16 mouse cellular contexts compared by ENCODE assay signal in the genomic region with DNA sequence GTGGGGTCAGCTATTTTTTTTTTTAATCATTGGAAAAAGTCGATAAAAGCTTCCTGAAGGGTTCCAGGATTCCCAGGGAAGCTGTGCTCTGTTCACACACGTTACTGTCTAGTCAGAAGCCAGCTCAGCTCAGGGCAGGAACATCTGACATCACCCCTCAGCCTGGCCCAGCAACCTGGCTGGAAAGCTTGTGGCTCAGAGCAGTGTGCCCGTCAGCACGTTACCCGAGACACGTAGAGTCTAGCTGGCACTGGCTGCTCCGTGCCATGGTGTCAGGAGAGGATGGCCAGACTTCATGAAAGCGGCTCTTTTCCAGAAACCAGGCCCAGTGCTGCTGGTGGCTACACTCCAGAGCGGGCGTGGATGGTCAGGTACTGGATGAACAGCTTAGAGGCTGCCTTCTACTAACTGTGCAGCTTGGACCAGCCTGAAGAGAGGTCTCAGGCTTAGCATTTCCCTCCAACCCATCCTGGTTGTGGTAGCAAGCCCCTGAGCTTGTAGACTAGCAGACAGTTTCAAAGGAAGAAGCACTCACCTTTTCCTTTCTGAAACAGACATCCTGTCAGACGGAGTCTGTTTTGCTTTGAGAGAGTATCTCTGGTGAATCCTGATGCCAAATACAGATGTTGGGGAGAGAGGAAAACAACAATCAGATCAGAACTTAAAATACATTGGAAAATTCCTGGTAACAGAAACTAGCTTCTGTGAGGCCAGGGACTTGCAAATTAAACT.
DNase-seq lines count a peak whose midpoint lies in the region; ATAC-seq and TF ChIP-seq lines count a peak whose summit lies in the region.
"Had no signal": no experiment of that assay in that cellular context is flagged by ENCODE, and none has a peak within 500 bp of the region (broad histone marks: within the 10 kb centered on the region; RNA-seq: fewer than 3 reads in every experiment).

No protein-coding gene starts in this region.

- WGBS in heart, embryonic 14.5 days, result 56% methylated on average over 11 of the region's 11 CpGs
- WGBS in heart, embryonic 11.5 days (ENCODE audit: insufficient replicate concordance), result 72% methylated on average over 11 of the region's 11 CpGs

- H3K9ac ChIP-seq in heart, embryonic 14.5 days (ENCODE audit: low read length), result no peak overlapping the region
- no peak overlapping the region for H3K9ac ChIP-seq in heart, embryonic 11.5 days (ENCODE audit: low read depth, low read length)
- H3K9ac ChIP-seq: forebrain, embryonic 15.5 days; hindbrain, embryonic 15.5 days; liver, embryonic 14.5 days; neural tube, embryonic 13.5 days had no signal

- ATAC-seq in heart, embryonic 14.5 days (ENCODE audit: insufficient number of reproducible peaks, insufficient read depth, low FRiP score, low read depth), result peak; percentile 47; the same call in 1 of the 2 replicates
- no peak for ATAC-seq in heart, embryonic 11.5 days (replicated peaks; ENCODE audit: insufficient number of reproducible peaks, low FRiP score, low TSS enrichment)
- ATAC-seq in G1E (ENCODE audit: extremely low read depth, insufficient number of reproducible peaks, low FRiP score, poor library complexity, severe bottlenecking), result no peak
- ATAC-seq: forebrain, embryonic 15.5 days; lung, postnatal 0 days had no signal

- H3K4me3 ChIP-seq in heart, embryonic 14.5 days (ENCODE audit: control insufficient read depth in 1 of 2, insufficient read depth in 1 of 2, low read depth in 1 of 2, low read length in 2 of 2), result no peak overlapping the region
- no peak overlapping the region for H3K4me3 ChIP-seq in heart, embryonic 11.5 days (ENCODE audit: low read depth, low read length)
- H3K4me3 ChIP-seq in G1E (ENCODE audit: low read depth, low read length), result peak overlapping the region; percentile 24; the same call in 1 of the 2 replicates
- H3K4me3 ChIP-seq: forebrain, embryonic 15.5 days; hindbrain, embryonic 15.5 days; megakaryocyte, embryonic 14.5 days; neural tube, embryonic 13.5 days had no signal

- H3K4me1 ChIP-seq in heart, embryonic 14.5 days (ENCODE audit: control insufficient read depth in 2 of 2, insufficient read depth in 2 of 2, low read length in 2 of 2), result peaks cover 0 to 5% of the 10 kb centered on the region in 2 experiments; a peak in 1 of 4 replicates
- H3K4me1 ChIP-seq in heart, embryonic 11.5 days (ENCODE audit: control insufficient read depth, insufficient read depth, low read length), result no peaks in the 10 kb centered on the region
- H3K4me1 ChIP-seq in G1E (ENCODE audit: insufficient read depth, low read depth, low read length), result no peaks in the 10 kb centered on the region
- H3K4me1 ChIP-seq: forebrain, embryonic 15.5 days; hindbrain, embryonic 15.5 days; neural tube, embryonic 13.5 days had no signal

- no peaks in the 10 kb centered on the region for H3K36me3 ChIP-seq in heart, embryonic 14.5 days (ENCODE audit: control insufficient read depth, insufficient read depth, low read length)
- H3K36me3 ChIP-seq in heart, embryonic 11.5 days (ENCODE audit: control insufficient read depth, insufficient read depth, low read length), result no peaks in the 10 kb centered on the region
- H3K36me3 ChIP-seq in G1E (replicated peaks), result no peaks in the 10 kb centered on the region
- H3K36me3 ChIP-seq: forebrain, embryonic 15.5 days; hindbrain, embryonic 15.5 days; neural tube, embryonic 13.5 days had no signal

- TF ChIP-seq CTCF in G1E (IDR thresholded peaks at IDR 0.05; ENCODE audit: low read depth, low read length), result no peak

- no peak overlapping the region for H3K4me2 ChIP-seq in heart, embryonic 14.5 days (ENCODE audit: low read length)
- H3K4me2 ChIP-seq in heart, embryonic 11.5 days, result no peak overlapping the region
- H3K4me2 ChIP-seq: forebrain, embryonic 15.5 days; hindbrain, embryonic 15.5 days; neural tube, embryonic 13.5 days had no signal

- intact Hi-C loops in left cerebral cortex, postnatal 36 days (cut with DNase I), result no loop called here

- H3K27me3 ChIP-seq in heart, embryonic 14.5 days (ENCODE audit: control insufficient read depth, insufficient read depth, low read length), result no peaks in the 10 kb centered on the region
- H3K27me3 ChIP-seq in heart, embryonic 11.5 days (ENCODE audit: control insufficient read depth, insufficient read depth, low read length), result no peaks in the 10 kb centered on the region
- no peaks in the 10 kb centered on the region; the same call in 1 of the 2 replicates for H3K27me3 ChIP-seq in G1E (ENCODE audit: insufficient read depth, low read length)
- H3K27me3 ChIP-seq: forebrain, embryonic 15.5 days; hindbrain, embryonic 15.5 days; neural tube, embryonic 13.5 days had no signal

- H3K9me3 ChIP-seq in heart, embryonic 14.5 days (ENCODE audit: control insufficient read depth, low read length), result no peaks in the 10 kb centered on the region
- no peaks in the 10 kb centered on the region for H3K9me3 ChIP-seq in heart, embryonic 11.5 days (replicated peaks; ENCODE audit: control insufficient read depth, low read length)
- peaks cover 56% of the 10 kb centered on the region for H3K9me3 ChIP-seq in G1E (replicated peaks)
- H3K9me3 ChIP-seq: forebrain, embryonic 15.5 days; hindbrain, embryonic 15.5 days; megakaryocyte, embryonic 14.5 days; neural tube, embryonic 13.5 days had no signal

- DNase-seq in CD4-positive helper T cell, adult 2 months (ENCODE audit: low read depth, low spot score), result peak; percentile 27
- no peak for DNase-seq in G1E (ENCODE audit: low spot score)
- peak; percentile 12 for DNase-seq in gastrocnemius, postnatal 10 days
- no peak for DNase-seq in lung, postnatal 4 days
- DNase-seq in kidney, adult 18-20 months, result no peak
- DNase-seq in left cerebral cortex, postnatal 36 days (ENCODE audit: low spot score in 2 of 2), result no peak
- DNase-seq: kidney, adult 8-10 months; kidney, postnatal 36 days had no signal

- H3K27ac ChIP-seq in heart, embryonic 14.5 days (replicated peaks in 1 of 2; ENCODE audit: control insufficient read depth in 1 of 2, insufficient read depth in 1 of 2, low read depth in 2 of 2, low read length in 2 of 2), result no peak overlapping the region
- H3K27ac ChIP-seq in heart, embryonic 11.5 days (ENCODE audit: low read depth, low read length), result no peak overlapping the region
- H3K27ac ChIP-seq: forebrain, embryonic 15.5 days; hindbrain, embryonic 15.5 days; liver, embryonic 14.5 days; neural tube, embryonic 13.5 days had no signal

Comparison
In these comparisons a context has a peak if more than half of its experiments do, and no peak if none do; other contexts are left out.
1. DNase-seq: peak in CD4-positive helper T cell, adult 2 months (single experiment) and gastrocnemius, postnatal 10 days (single experiment); none in G1E (single experiment), lung, postnatal 4 days (0 of 2), kidney, adult 18-20 months (single experiment) and left cerebral cortex, postnatal 36 days (0 of 2).